Mouse (Mus musculus) megakaryocyte, embryonic 14.5 days (primary cell): ENCODE measurements around the gene Ugdh. TPM values are rescaled to one million over a fixed set of nuclear protein-coding genes. Genes with fewer than 3 reads are reported as not detected.

ENCODE experiments used
- H3K27me3 ChIP-seq: replicated peaks from 2 replicates; pipeline ENCODE3; 2012; ENCODE audit warnings: inconsistent platforms
- H3K36me3 ChIP-seq: replicated peaks from 2 replicates; pipeline ENCODE3; 2012; ENCODE audit warnings: low read length, inconsistent platforms, mixed read lengths
- H3K4me1 ChIP-seq: 2 replicates; pipeline ENCODE4 v1.6.1; 2012; ENCODE audit warnings: inconsistent platforms
- H3K4me3 ChIP-seq: replicated peaks from 2 replicates; pipeline ENCODE3; 2012; ENCODE audit warnings: moderate library complexity, mild to moderate bottlenecking, inconsistent platforms
- H3K9me3 ChIP-seq: 2 replicates; pipeline ENCODE4 v1.6.1; 2012; ENCODE audit warnings: inconsistent platforms
- FLI1 ChIP-seq: IDR thresholded peaks from 2 replicates; pipeline ENCODE4 v1.6.1; 2012; ENCODE audit warnings: low read length, inconsistent platforms, mixed read lengths
- GATA1 ChIP-seq: IDR thresholded peaks from 3 replicates; pipeline ENCODE4 v1.6.1; 2012; ENCODE audit warnings: mixed read lengths, low read length, inconsistent platforms, borderline replicate concordance
- polyA plus RNA-seq: library from polyadenylated mRNA; stranded (reverse); fragments of >175 nt; gene quantifications from 2 replicates; pipeline ENCODE4 v1.2.3, GENCODE M21; 2012; ENCODE audit warnings: low replicate concordance; ENCODE audit not compliant: insufficient read depth

The Ugdh gene
- polyA plus RNA-seq, 1 experiment = 3.2 TPM

- H3K27me3 ChIP-seq = peaks cover 46% of the 10 kb centered on the region
- TF ChIP-seq GATA1 (no peak), FLI1 (no peak)
- no peaks in the 10 kb centered on the region for H3K4me1 ChIP-seq
- H3K36me3 ChIP-seq = no peaks in the 10 kb centered on the region
- H3K9me3 ChIP-seq = no peaks in the 10 kb centered on the region
- H3K4me3 ChIP-seq = no peak overlapping the region
Observed at GRCm38 (mm10) chr5:65367837-65368236, 67.9 kb downstream of the Ugdh start.

Other genes starting within 250 kb of the Ugdh start
- 0.38 TPM in 1 of 2 replicates, not detected in the other for gene Wdr19, start 236.3 kb downstream of the Ugdh start, polyA plus RNA-seq
- 2.0 TPM in 1 of 2 replicates, not detected in the other for gene Rfc1, start 100.3 kb downstream of the Ugdh start, polyA plus RNA-seq
- gene Klb, start 87.6 kb downstream of the Ugdh start, polyA plus RNA-seq = not detected in 2 replicates
- gene Rpl9, start 44.5 kb downstream of the Ugdh start, polyA plus RNA-seq = 11.7 and 69.1 TPM in 2 replicates
- gene Lias, start 44.5 kb downstream of the Ugdh start, polyA plus RNA-seq = 2.3 TPM in 1 of 2 replicates, not detected in the other
- gene Gm43552, start 56.9 kb upstream of the Ugdh start, polyA plus RNA-seq = 52.6 TPM in 1 of 2 replicates, not detected in the other
- gene Smim14, start 101.2 kb upstream of the Ugdh start, polyA plus RNA-seq = 60.5 and 108 TPM in 2 replicates
- 16.2 and 135 TPM in 2 replicates for gene Ube2k, start 101.3 kb upstream of the Ugdh start, polyA plus RNA-seq